Mouse (Mus musculus) heart, embryonic 12.5 days (tissue): ENCODE measurements at regions not wholly inside any gene's neighbourhood (a gene's known extent, or its start where the extent isn't known, plus 50 kb on each side); places are given as distances from the start of the nearest gene placed in this dataset.

Source experiments
- ATAC-seq: fragments of 200-750 bp; cut with Nextera tagmentation; 2 replicates; pipeline ENCODE4 v1.8.0; 2017; ENCODE audit warnings: moderate TSS enrichment, moderate library complexity; ENCODE audit not compliant: insufficient number of reproducible peaks, low FRiP score
- H3K27ac ChIP-seq: fragments of 300-500 bp; sonication (generic); 2 replicates; pipeline ENCODE4 v1.5.1; 2016; ENCODE audit warnings: mild to moderate bottlenecking, moderate library complexity; ENCODE audit not compliant: poor library complexity, severe bottlenecking
- H3K27me3 ChIP-seq: fragments of 300-500 bp; sonication (generic); replicated peaks from 2 replicates; pipeline ENCODE4 v1.6.1; 2016; ENCODE audit warnings: mild to moderate bottlenecking, moderate library complexity
- H3K36me3 ChIP-seq: fragments of 300-500 bp; sonication (generic); 2 replicates; pipeline ENCODE4 v1.6.1; 2016; ENCODE audit warnings: mild to moderate bottlenecking, moderate library complexity
- H3K4me1 ChIP-seq: fragments of 300-500 bp; sonication (generic); replicated peaks from 2 replicates; pipeline ENCODE4 v1.6.1; 2016; ENCODE audit warnings: mild to moderate bottlenecking
- H3K4me2 ChIP-seq: fragments of 300-500 bp; sonication (generic); 2 replicates; pipeline ENCODE4 v1.6.1; 2016; ENCODE audit warnings: mild to moderate bottlenecking, moderate library complexity
- H3K4me3 ChIP-seq: fragments of 300-500 bp; sonication (generic); 2 replicates; pipeline ENCODE4 v1.5.1; 2016; ENCODE audit warnings: mild to moderate bottlenecking
- H3K9ac ChIP-seq: fragments of 300-500 bp; sonication (generic); 2 replicates; pipeline ENCODE4 v1.6.1; 2016; ENCODE audit warnings: mild to moderate bottlenecking, moderate library complexity
- H3K9me3 ChIP-seq: fragments of 300-500 bp; sonication (generic); replicated peaks from 2 replicates; pipeline ENCODE4 v1.6.1; 2016; ENCODE audit warnings: mild to moderate bottlenecking, moderate library complexity
- whole genome bisulfite sequencing: fragments of 180-500 bp; shearing (Covaris S2); methylation state at CpG from one replicate; pipeline ENCODE4 v1.1.7; 2016; 5-methylcytosine and 5-hydroxymethylcytosine counted together

DNA sequence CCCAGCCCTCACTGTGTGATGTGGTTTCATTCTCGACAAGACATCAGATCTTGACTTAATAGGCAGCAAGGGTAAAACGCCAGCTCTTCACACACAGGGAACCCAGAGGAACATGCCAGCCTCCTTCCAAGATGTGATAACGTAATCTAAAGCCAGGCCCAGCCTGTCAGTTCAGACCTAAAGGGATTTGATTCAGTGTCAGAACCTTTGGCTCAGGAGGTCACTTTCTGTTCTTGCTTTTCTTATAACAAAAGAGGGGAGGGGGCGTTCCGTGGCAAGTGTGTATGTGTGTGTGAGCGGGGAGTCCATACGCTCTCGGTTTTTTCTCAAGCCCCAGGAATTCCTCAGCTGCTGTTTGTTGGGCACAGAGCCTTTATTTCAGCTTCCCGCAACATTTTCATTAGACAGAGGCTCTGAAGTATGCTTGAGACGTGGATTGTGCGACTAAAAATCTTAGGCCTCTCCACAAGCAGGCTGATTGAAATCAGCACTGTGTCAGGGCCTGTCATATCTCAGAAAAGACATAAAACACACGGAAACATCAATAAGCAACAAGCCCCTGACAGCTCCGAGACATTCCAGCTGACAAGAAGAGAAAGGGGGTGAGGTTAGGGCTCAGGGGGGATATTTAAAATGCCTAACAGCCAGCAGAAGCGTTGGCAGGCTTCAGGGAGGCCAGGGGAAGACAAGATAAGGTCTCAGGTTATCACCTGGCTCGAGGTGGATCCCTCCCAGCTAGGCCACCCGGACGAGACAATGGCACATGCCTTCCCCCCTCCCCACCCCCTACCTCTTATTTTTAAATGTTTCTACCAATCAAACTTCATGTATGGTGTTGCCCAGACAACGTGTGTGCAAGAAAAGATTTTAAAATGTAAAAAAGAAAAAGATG lies 298.5 kb downstream of the Nr2f2 start:
- 19% methylated on average over 18 of the region's 18 CpGs for WGBS
- 0 out of 2 replicates have a peak overlapping the region, but pooled peaks have one; percentile 8 for H3K4me3 ChIP-seq

DNA sequence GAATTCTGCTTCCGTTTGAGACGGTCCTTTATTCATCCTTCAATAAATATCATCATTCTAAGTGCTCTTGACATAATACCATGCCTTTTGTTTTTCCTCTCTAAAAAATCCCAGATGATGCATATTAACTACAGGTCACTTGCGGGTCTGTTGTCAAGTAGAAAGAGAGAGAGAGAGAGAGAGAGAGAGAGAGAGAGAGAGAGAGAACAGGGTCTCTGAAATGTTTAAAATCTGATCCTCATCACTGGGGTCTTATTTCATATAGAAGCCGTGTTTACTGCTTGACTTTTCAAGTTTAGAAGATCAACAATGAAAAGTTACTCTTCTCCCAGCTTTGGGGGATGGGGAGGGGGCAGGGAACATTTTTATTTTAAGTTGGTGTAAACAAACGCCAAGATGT lies 299.5 kb downstream of the Nr2f2 start:
- Histone ChIP-seq H3K4me3 (no peak overlapping the region), H3K4me1 (peaks cover 8% of the 10 kb centered on the region), H3K36me3 (no peaks in the 10 kb centered on the region), H3K27ac (no peak overlapping the region), H3K9ac (no peak overlapping the region), H3K27me3 (no peaks in the 10 kb centered on the region), H3K9me3 (no peaks in the 10 kb centered on the region), H3K4me2 (no peak overlapping the region)
- ATAC-seq: no peak
- 83% methylated on average over 5 of the region's 5 CpGs for WGBS

More for the DNA sequence above, 298.5 kb downstream of the Nr2f2 start:
- Histone ChIP-seq H3K27me3 (no peaks in the 10 kb centered on the region), H3K4me1 (peaks cover 8% of the 10 kb centered on the region), H3K36me3 (no peaks in the 10 kb centered on the region), H3K27ac (no peak overlapping the region), H3K4me2 (peak overlapping the region; percentile 56), H3K9me3 (no peaks in the 10 kb centered on the region), H3K9ac (no peak overlapping the region)
- ATAC-seq: no peak

GRCm38 (mm10) chr7:70066448-70066847 lies 300.1 kb downstream of the Nr2f2 start:
- 80% methylated on average over 7 of the region's 7 CpGs for WGBS
- H3K27ac ChIP-seq: no peak overlapping the region
- no peak for ATAC-seq
- no peak overlapping the region for H3K9ac ChIP-seq
- no peaks in the 10 kb centered on the region for H3K36me3 ChIP-seq
- H3K27me3 ChIP-seq: no peaks in the 10 kb centered on the region
- H3K4me2 ChIP-seq: no peak overlapping the region
- H3K9me3 ChIP-seq: no peaks in the 10 kb centered on the region
- peaks cover 8% of the 10 kb centered on the region for H3K4me1 ChIP-seq
- H3K4me3 ChIP-seq: no peak overlapping the region

- no peak overlapping the region for H3K4me3 ChIP-seq
- WGBS: 71% methylated on average over 11 of the region's 11 CpGs
- H3K9me3 ChIP-seq: no peaks in the 10 kb centered on the region
- H3K27ac ChIP-seq: no peak overlapping the region
- no peak overlapping the region for H3K9ac ChIP-seq
- no peak overlapping the region for H3K4me2 ChIP-seq
- no peak for ATAC-seq
- H3K27me3 ChIP-seq: no peaks in the 10 kb centered on the region
- H3K4me1 ChIP-seq: peaks cover 8% of the 10 kb centered on the region
- H3K36me3 ChIP-seq: no peaks in the 10 kb centered on the region
These were observed 300.9 kb downstream of the Nr2f2 start for GRCm38 (mm10) chr7:70065471-70066130.

- Histone ChIP-seq H3K4me1 (no peaks in the 10 kb centered on the region), H3K4me3 (no peak overlapping the region), H3K27ac (no peak overlapping the region), H3K9me3 (no peaks in the 10 kb centered on the region), H3K4me2 (no peak overlapping the region), H3K36me3 (no peaks in the 10 kb centered on the region), H3K9ac (no peak overlapping the region), H3K27me3 (no peaks in the 10 kb centered on the region)
- 90% methylated on average over 5 of the region's 5 CpGs for WGBS
- ATAC-seq: no peak
These were observed 319.2 kb downstream of the Nr2f2 start for GRCm38 (mm10) chr7:70047415-70047753.

- no peak overlapping the region for H3K4me2 ChIP-seq
- H3K9me3 ChIP-seq: no peaks in the 10 kb centered on the region
- H3K9ac ChIP-seq: no peak overlapping the region
- H3K27me3 ChIP-seq: no peaks in the 10 kb centered on the region
- no peaks in the 10 kb centered on the region for H3K36me3 ChIP-seq
- no peak overlapping the region for H3K4me3 ChIP-seq
- no peak for ATAC-seq
- 55% methylated on average over 17 of the region's 17 CpGs for WGBS
- H3K27ac ChIP-seq: no peak overlapping the region
- no peaks in the 10 kb centered on the region for H3K4me1 ChIP-seq
These were observed 319.7 kb downstream of the Nr2f2 start for GRCm38 (mm10) chr7:70046691-70047414.

DNA sequence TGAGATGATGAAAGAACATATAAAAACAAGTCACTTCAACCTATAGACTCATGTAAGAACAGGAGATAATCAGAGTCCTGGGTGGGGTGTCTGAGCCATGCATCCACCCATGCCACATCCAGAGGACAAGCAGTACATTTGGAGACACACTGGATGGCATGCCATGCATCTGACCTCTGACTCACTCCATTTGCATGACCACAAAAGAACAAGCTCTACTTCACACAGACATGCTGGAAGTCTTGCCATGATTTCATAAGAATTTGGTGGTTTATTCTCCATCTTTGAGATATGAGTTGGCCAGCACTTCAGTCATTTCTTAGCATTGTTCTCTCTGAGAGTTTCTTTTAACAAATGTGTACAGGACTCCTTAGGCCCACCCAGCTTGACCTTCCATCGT lies 329.5 kb downstream of the Nr2f2 start:
- ATAC-seq: no peak
- WGBS: 73% methylated on average over 1 of the region's 1 CpGs
- H3K9me3 ChIP-seq: no peaks in the 10 kb centered on the region
- H3K9ac ChIP-seq: no peak overlapping the region
- no peak overlapping the region for H3K4me3 ChIP-seq
- H3K4me2 ChIP-seq: no peak overlapping the region
- H3K4me1 ChIP-seq: no peaks in the 10 kb centered on the region
- H3K36me3 ChIP-seq: no peaks in the 10 kb centered on the region
- H3K27ac ChIP-seq: no peak overlapping the region
- H3K27me3 ChIP-seq: no peaks in the 10 kb centered on the region

DNA sequence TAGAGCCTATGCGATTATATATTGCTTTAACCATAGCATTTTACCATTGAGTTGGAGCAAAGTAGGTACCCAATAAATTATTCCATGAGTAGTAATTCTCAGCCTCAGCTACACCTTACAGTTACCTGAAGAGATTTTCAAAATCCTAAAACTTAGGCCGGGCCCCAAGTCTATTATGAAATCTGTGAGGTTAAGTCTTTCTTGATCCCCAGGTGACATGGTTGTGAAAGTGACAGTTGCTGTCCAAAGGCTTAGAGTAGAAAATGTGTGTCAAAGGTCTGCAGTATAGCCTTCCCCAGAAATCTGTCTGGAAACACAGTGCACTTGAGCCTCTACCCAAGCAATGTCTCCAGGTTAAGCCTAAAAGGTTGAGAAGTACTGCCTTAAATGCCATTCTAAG lies 333.7 kb downstream of the Nr2f2 start:
- Histone ChIP-seq H3K4me2 (no peak overlapping the region), H3K27me3 (no peaks in the 10 kb centered on the region), H3K27ac (no peak overlapping the region), H3K9me3 (no peaks in the 10 kb centered on the region), H3K36me3 (no peaks in the 10 kb centered on the region), H3K4me3 (no peak overlapping the region), H3K4me1 (no peaks in the 10 kb centered on the region), H3K9ac (no peak overlapping the region)
- no peak for ATAC-seq
- 84% methylated on average over 2 of the region's 2 CpGs for WGBS

- ATAC-seq: no peak
- Histone ChIP-seq H3K9me3 (no peaks in the 10 kb centered on the region), H3K4me1 (no peaks in the 10 kb centered on the region), H3K36me3 (no peaks in the 10 kb centered on the region), H3K27me3 (no peaks in the 10 kb centered on the region), H3K9ac (no peak overlapping the region), H3K4me3 (no peak overlapping the region), H3K4me2 (no peak overlapping the region), H3K27ac (no peak overlapping the region)
- WGBS: 60% methylated on average over 2 of the region's 2 CpGs
These were observed 337.2 kb downstream of the Nr2f2 start for GRCm38 (mm10) chr7:70029311-70029710.

GRCm38 (mm10) chr7:70025527-70025926 lies 341.0 kb downstream of the Nr2f2 start:
- Histone ChIP-seq H3K4me1 (no peaks in the 10 kb centered on the region), H3K9ac (no peak overlapping the region), H3K4me2 (no peak overlapping the region), H3K36me3 (no peaks in the 10 kb centered on the region), H3K9me3 (no peaks in the 10 kb centered on the region), H3K27me3 (no peaks in the 10 kb centered on the region), H3K27ac (no peak overlapping the region), H3K4me3 (no peak overlapping the region)
- ATAC-seq: no peak

DNA sequence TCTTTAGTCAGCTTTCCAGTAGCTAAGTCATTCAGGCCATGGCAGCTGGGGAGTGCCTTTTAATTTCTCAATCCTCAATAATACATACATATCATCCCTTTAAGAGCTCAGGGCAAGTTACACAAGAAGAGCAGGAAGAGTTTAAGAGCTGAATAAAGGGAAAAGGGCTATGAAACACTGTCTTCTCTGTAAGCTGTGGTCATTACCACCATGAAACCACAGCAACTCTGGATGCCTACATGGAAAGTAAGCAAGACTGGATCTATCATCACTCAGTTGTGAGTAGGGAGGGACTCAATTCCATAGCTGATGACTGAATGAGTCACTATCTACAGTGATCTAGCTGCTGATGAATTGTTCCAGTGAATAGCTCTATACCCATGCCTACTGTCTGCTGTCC lies 349.9 kb downstream of the Nr2f2 start:
- Histone ChIP-seq H3K9me3 (no peaks in the 10 kb centered on the region), H3K4me2 (no peak overlapping the region), H3K27ac (no peak overlapping the region), H3K4me3 (no peak overlapping the region), H3K4me1 (no peaks in the 10 kb centered on the region), H3K9ac (no peak overlapping the region), H3K36me3 (no peaks in the 10 kb centered on the region), H3K27me3 (no peaks in the 10 kb centered on the region)
- no peak for ATAC-seq
